Mouse (Mus musculus): Measurements from ENCODE around the gene Lonrf2. TPM values are rescaled to one million over a fixed set of nuclear protein-coding genes. Genes with fewer than 3 reads are reported as not detected.

Lonrf2 gene
- 2.2 and 3.0 TPM in 2 replicates for polyA plus RNA-seq (2016; fragmentation: Nextera tagmentation; extraction: Ambion mirVana)

- DNase-seq (ENCODE audit: low spot score) = peak; percentile 50
- WGBS = 1% methylated on average over 47 of the region's 47 CpGs
- Histone ChIP-seq H3K27ac (replicated peaks) (peak within 1 kb of the TSS; percentile 86), H3K36me3 (peaks cover 9% of the 10 kb centered on the region; the same call in 1 of the 2 replicates), H3K27me3 (ENCODE audit: low read depth, poor library complexity, severe bottlenecking) (peaks cover 48% of the 10 kb centered on the region), H3K4me1 (peaks cover 24% of the 10 kb centered on the region), H3K9me3 (replicated peaks) (no peaks in the 10 kb centered on the region), H3K4me3 (peak within 1 kb of the TSS; percentile 81)
These were observed at the start of gene Lonrf2 for GRCm38 (mm10) chr1:38836477-38836872. Gene Lonrf2, minus strand, starts transcription at chr1:38836711.

GRCm38 (mm10) chr1:38885956-38886355 is 49.4 kb upstream of the Lonrf2 start:
- no peaks in the 10 kb centered on the region for H3K9me3 ChIP-seq (replicated peaks)
- no peak overlapping the region for H3K27ac ChIP-seq (replicated peaks)
- 83% methylated on average over 2 of the region's 2 CpGs for WGBS
- no peak for DNase-seq (ENCODE audit: low spot score)
- H3K4me3 ChIP-seq = no peak overlapping the region
- H3K36me3 ChIP-seq = peaks cover 16% of the 10 kb centered on the region
- H3K4me1 ChIP-seq = peaks cover 7% of the 10 kb centered on the region
- H3K27me3 ChIP-seq (ENCODE audit: low read depth, poor library complexity, severe bottlenecking) = no peaks in the 10 kb centered on the region

- Histone ChIP-seq H3K9me3 (replicated peaks) (no peaks in the 10 kb centered on the region; the same call in 1 of the 2 replicates), H3K4me1 (peaks cover 7% of the 10 kb centered on the region), H3K36me3 (peaks cover 23% of the 10 kb centered on the region), H3K4me3 (no peak overlapping the region), H3K27ac (replicated peaks) (no peak overlapping the region), H3K27me3 (ENCODE audit: low read depth, poor library complexity, severe bottlenecking) (no peaks in the 10 kb centered on the region)
- 89% methylated on average over 9 of the region's 9 CpGs for WGBS
- no peak for DNase-seq (ENCODE audit: low spot score)
These were observed 47.3 kb upstream of the Lonrf2 start for GRCm38 (mm10) chr1:38883766-38884165.

GRCm38 (mm10) chr1:38882746-38883145 is 46.2 kb upstream of the Lonrf2 start:
- Histone ChIP-seq H3K9me3 (replicated peaks) (no peaks in the 10 kb centered on the region; the same call in 1 of the 2 replicates), H3K27me3 (ENCODE audit: low read depth, poor library complexity, severe bottlenecking) (no peaks in the 10 kb centered on the region), H3K4me3 (no peak overlapping the region), H3K27ac (replicated peaks) (no peak overlapping the region), H3K36me3 (peaks cover 23% of the 10 kb centered on the region), H3K4me1 (peaks cover 7% of the 10 kb centered on the region)
- no peak for DNase-seq (ENCODE audit: low spot score)
- 86% methylated on average over 4 of the region's 4 CpGs for WGBS

GRCm38 (mm10) chr1:38881366-38881765 is 44.9 kb upstream of the Lonrf2 start:
- 84% methylated on average over 4 of the region's 4 CpGs for WGBS
- Histone ChIP-seq H3K4me1 (peaks cover 10% of the 10 kb centered on the region), H3K9me3 (replicated peaks) (no peaks in the 10 kb centered on the region; the same call in 1 of the 2 replicates), H3K27ac (replicated peaks) (no peak overlapping the region), H3K36me3 (peaks cover 23% of the 10 kb centered on the region), H3K27me3 (ENCODE audit: low read depth, poor library complexity, severe bottlenecking) (no peaks in the 10 kb centered on the region), H3K4me3 (no peak overlapping the region)
- no peak for DNase-seq (ENCODE audit: low spot score)

- Histone ChIP-seq H3K27me3 (ENCODE audit: low read depth, poor library complexity, severe bottlenecking) (no peaks in the 10 kb centered on the region), H3K9me3 (replicated peaks) (no peaks in the 10 kb centered on the region; the same call in 1 of the 2 replicates), H3K36me3 (peaks cover 21% of the 10 kb centered on the region), H3K4me1 (peaks cover 11% of the 10 kb centered on the region), H3K27ac (replicated peaks) (peak overlapping the region; percentile 46; the same call in 1 of the 2 replicates), H3K4me3 (no peak overlapping the region)
- no peak for DNase-seq (ENCODE audit: low spot score)
- WGBS = 46% methylated on average over 5 of the region's 5 CpGs
These were observed 40.3 kb upstream of the Lonrf2 start for GRCm38 (mm10) chr1:38876671-38877382.

- Histone ChIP-seq H3K4me1 (peaks cover 16% of the 10 kb centered on the region), H3K4me3 (no peak overlapping the region)
- WGBS = 87% methylated on average over 5 of the region's 5 CpGs
These were observed 37.4 kb upstream of the Lonrf2 start for GRCm38 (mm10) chr1:38873911-38874310.

GRCm38 (mm10) chr1:38871834-38872233 is 35.3 kb upstream of the Lonrf2 start:
- Histone ChIP-seq H3K36me3 (peaks cover 42% of the 10 kb centered on the region), H3K27ac (replicated peaks) (no peak overlapping the region), H3K4me1 (peaks cover 11% of the 10 kb centered on the region), H3K27me3 (ENCODE audit: low read depth, poor library complexity, severe bottlenecking) (no peaks in the 10 kb centered on the region), H3K4me3 (no peak overlapping the region), H3K9me3 (replicated peaks) (no peaks in the 10 kb centered on the region)
- no peak for DNase-seq (ENCODE audit: low spot score)
- WGBS = 91% methylated on average over 6 of the region's 6 CpGs

More at GRCm38 (mm10) chr1:38873911-38874310, 37.4 kb upstream of the Lonrf2 start:
- no peak overlapping the region for H3K27ac ChIP-seq (replicated peaks)
- DNase-seq (ENCODE audit: low spot score) = no peak
- H3K27me3 ChIP-seq (ENCODE audit: low read depth, poor library complexity, severe bottlenecking) = no peaks in the 10 kb centered on the region
- H3K9me3 ChIP-seq (replicated peaks) = no peaks in the 10 kb centered on the region
- H3K36me3 ChIP-seq = peaks cover 28% of the 10 kb centered on the region

GRCm38 (mm10) chr1:38869398-38870195 is 33.1 kb upstream of the Lonrf2 start:
- no peak overlapping the region for H3K4me3 ChIP-seq
- no peaks in the 10 kb centered on the region for H3K9me3 ChIP-seq (replicated peaks)
- peaks cover 5% of the 10 kb centered on the region; the same call in 1 of the 2 replicates for H3K4me1 ChIP-seq
- H3K27ac ChIP-seq (replicated peaks) = no peak overlapping the region
- no peak for DNase-seq (ENCODE audit: low spot score)
- H3K27me3 ChIP-seq (ENCODE audit: low read depth, poor library complexity, severe bottlenecking) = no peaks in the 10 kb centered on the region
- WGBS = 65% methylated on average over 13 of the region's 13 CpGs
- H3K36me3 ChIP-seq = peaks cover 60% of the 10 kb centered on the region

- H3K36me3 ChIP-seq = peaks cover 46% of the 10 kb centered on the region
- no peak overlapping the region for H3K27ac ChIP-seq (replicated peaks)
- no peak for DNase-seq (ENCODE audit: low spot score)
- peaks cover 5% of the 10 kb centered on the region; the same call in 1 of the 2 replicates for H3K4me1 ChIP-seq
- no peak overlapping the region for H3K4me3 ChIP-seq
- H3K9me3 ChIP-seq (replicated peaks) = no peaks in the 10 kb centered on the region
- no peaks in the 10 kb centered on the region for H3K27me3 ChIP-seq (ENCODE audit: low read depth, poor library complexity, severe bottlenecking)
- WGBS = 90% methylated on average over 5 of the region's 5 CpGs
These were observed 29.7 kb upstream of the Lonrf2 start for GRCm38 (mm10) chr1:38866242-38866641.

GRCm38 (mm10) chr1:38864341-38864740 is 27.8 kb upstream of the Lonrf2 start:
- no peak for DNase-seq (ENCODE audit: low spot score)
- no peaks in the 10 kb centered on the region for H3K9me3 ChIP-seq (replicated peaks)
- no peak overlapping the region for H3K27ac ChIP-seq (replicated peaks)
- H3K27me3 ChIP-seq (ENCODE audit: low read depth, poor library complexity, severe bottlenecking) = no peaks in the 10 kb centered on the region
- peaks cover 37% of the 10 kb centered on the region for H3K36me3 ChIP-seq
- WGBS = 86% methylated on average over 9 of the region's 9 CpGs
- no peaks in the 10 kb centered on the region for H3K4me1 ChIP-seq
- H3K4me3 ChIP-seq = no peak overlapping the region

GRCm38 (mm10) chr1:38862213-38862612 is 25.7 kb upstream of the Lonrf2 start:
- H3K4me3 ChIP-seq = no peak overlapping the region
- no peak overlapping the region for H3K27ac ChIP-seq (replicated peaks)
- H3K4me1 ChIP-seq = no peaks in the 10 kb centered on the region
- H3K9me3 ChIP-seq (replicated peaks) = no peaks in the 10 kb centered on the region
- H3K36me3 ChIP-seq = peaks cover 26% of the 10 kb centered on the region
- DNase-seq (ENCODE audit: low spot score) = peak; percentile 30
- WGBS = 14% methylated on average over 4 of the region's 4 CpGs
- H3K27me3 ChIP-seq (ENCODE audit: low read depth, poor library complexity, severe bottlenecking) = no peaks in the 10 kb centered on the region

Measured in midbrain, embryonic 10.5 days (tissue).